Mouse (Mus musculus): ENCODE data around the gene Olfr1230. TPM values are rescaled to one million over a fixed set of nuclear protein-coding genes. Genes with fewer than 3 reads are reported as not detected.

The Olfr1230 gene
- total RNA-seq (2021), result not detected

DNA sequence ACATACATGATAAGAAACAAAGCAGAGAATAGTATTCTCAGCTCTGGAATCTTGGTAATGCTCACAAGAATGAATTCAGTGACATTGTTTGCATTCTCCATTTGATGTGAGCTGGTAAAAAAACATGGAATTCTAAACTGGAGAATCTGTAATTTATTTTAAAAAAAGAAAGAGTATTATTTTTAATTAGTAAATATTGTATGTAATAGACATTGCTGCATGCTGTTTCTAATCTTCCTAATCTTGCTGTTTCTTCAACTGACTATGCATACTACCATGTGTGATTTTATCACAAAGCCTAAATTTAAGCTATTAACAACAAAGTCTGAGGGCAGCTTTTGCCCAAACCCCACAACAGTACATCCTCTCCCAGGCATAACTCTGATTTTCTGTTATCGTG lies at the start of gene Olfr1230:
Gene Olfr1230 (minus strand): TSS at position 101 of the 400 bp plus-strand sequence.
- DNase-seq, result no peak

DNA sequence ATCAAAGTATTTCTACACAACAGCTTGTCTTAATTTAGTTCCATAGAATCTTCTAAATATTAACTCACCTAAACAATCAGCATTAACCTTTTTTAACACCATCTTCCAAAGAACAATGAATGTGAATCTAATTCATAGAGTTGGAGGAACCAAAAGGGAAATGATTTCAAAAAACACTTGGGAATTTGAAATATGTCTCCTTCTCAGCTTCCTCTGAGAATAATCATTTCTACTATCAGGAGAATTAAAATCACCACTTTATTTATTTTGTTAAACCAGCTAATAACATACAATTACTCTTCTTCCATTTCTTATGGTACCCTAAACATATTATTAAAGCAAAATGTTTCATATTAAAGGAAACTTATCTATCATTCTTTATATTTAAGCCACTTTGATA lies 45.2 kb upstream of the Olfr1230 start, which contains the start of gene Olfr1233:
Gene Olfr1233 (minus strand): TSS at position 101 of the 400 bp plus-strand sequence.
- DNase-seq, result no peak

GRCm38 (mm10) chr2:89329575-89329974 lies 32.5 kb upstream of the Olfr1230 start, which contains the start of gene Olfr1232:
Gene Olfr1232 (minus strand): TSS chr2:89329675.
- no peak for DNase-seq

- DNase-seq, result no peak
Observed at GRCm38 (mm10) chr2:89306974-89307373, 9.9 kb upstream of the Olfr1230 start, which contains the start of gene Olfr1231. Gene Olfr1231 (minus strand): TSS chr2:89307074.

GRCm38 (mm10) chr2:89287914-89288313 lies 9.2 kb downstream of the Olfr1230 start, which contains the start of gene Olfr1229:
Gene Olfr1229 (minus strand): TSS chr2:89288014.
- no peak for DNase-seq

GRCm38 (mm10) chr2:89253962-89254361 lies 43.1 kb downstream of the Olfr1230 start, which contains the start of gene Olfr1228:
Gene Olfr1228 (minus strand): TSS chr2:89254062.
- DNase-seq, result no peak

Other genes with a start within 250 kb of the Olfr1230 start
- gene Olfr1218, start 236.1 kb downstream of the Olfr1230 start, total RNA-seq (2021), result not detected
- not detected for gene Olfr1219, start 213.8 kb downstream of the Olfr1230 start, total RNA-seq (2021)
- not detected for gene Olfr1220, start 190.4 kb downstream of the Olfr1230 start, total RNA-seq (2021)
- gene Olfr1221, start 180.0 kb downstream of the Olfr1230 start, total RNA-seq (2021), result not detected
- not detected for gene Olfr1222, start 164.2 kb downstream of the Olfr1230 start, total RNA-seq (2021)
- gene Olfr1223, start 145.7 kb downstream of the Olfr1230 start, total RNA-seq (2021), result not detected
- gene Olfr1224-ps1, start 133.2 kb downstream of the Olfr1230 start, total RNA-seq (2021), result not detected
- not detected for gene Olfr1225, start 122.6 kb downstream of the Olfr1230 start, total RNA-seq (2021)
- not detected for gene Olfr1226, start 97.2 kb downstream of the Olfr1230 start, total RNA-seq (2021)
- not detected for gene Olfr1228, start 43.2 kb downstream of the Olfr1230 start, total RNA-seq (2021)
- gene Olfr1229, start 9.3 kb downstream of the Olfr1230 start, total RNA-seq (2021), result not detected
- not detected for gene Olfr1231, start 9.8 kb upstream of the Olfr1230 start, total RNA-seq (2021)
- gene Olfr1232, start 32.4 kb upstream of the Olfr1230 start, total RNA-seq (2021), result not detected
- gene Olfr1233, start 45.1 kb upstream of the Olfr1230 start, total RNA-seq (2021), result not detected
- gene Olfr1234, start 67.6 kb upstream of the Olfr1230 start, total RNA-seq (2021), result not detected
- gene Olfr1238, start 112.4 kb upstream of the Olfr1230 start, total RNA-seq (2021), result not detected
- gene Olfr1239, start 123.1 kb upstream of the Olfr1230 start, total RNA-seq (2021), result not detected
- gene Olfr1240, start 145.7 kb upstream of the Olfr1230 start, total RNA-seq (2021), result not detected
- not detected for gene Olfr1241, start 189.9 kb upstream of the Olfr1230 start, total RNA-seq (2021)
- not detected for gene Olfr1242, start 201.1 kb upstream of the Olfr1230 start, total RNA-seq (2021)
- not detected for gene Olfr1243, start 234.2 kb upstream of the Olfr1230 start, total RNA-seq (2021)

All from layer of hippocampus, postnatal 36 days (tissue).